Mouse (Mus musculus) CH12.LX (cell line): ENCODE results near the gene Tmem259.

ENCODE experiments used
- POLR2A ChIP-seq: IDR thresholded peaks from 2 replicates; pipeline ENCODE4 v1.6.1; 2011; ENCODE audit warnings: low read depth, mild to moderate bottlenecking, improper control_type of control experiment, low read length
- TBP ChIP-seq: conservative IDR thresholded peaks from 2 replicates; pipeline ENCODE4 v1.6.1; 2011; ENCODE audit warnings: low read depth, low read length, improper control_type of control experiment
- USF1 ChIP-seq: IDR thresholded peaks from 2 replicates; pipeline ENCODE4 v1.6.1; 2014; ENCODE audit warnings: low read depth, mild to moderate bottlenecking, inconsistent platforms, low read length, improper control_type of control experiment

- TF ChIP-seq TBP, result no peak
- TF ChIP-seq USF1, result no peak
- no peak for TF ChIP-seq POLR2A
Measured at GRCm38 (mm10) chr10:80004233-80004705, 20.1 kb upstream of the Tmem259 start.
